Mouse (Mus musculus) layer of hippocampus, adult 11-12 months (tissue): ENCODE results near the gene 6820408C15Rik.

Source experiments
- DNase-seq: peaks from one replicate; pipeline ENCODE4 v3.0.0; 2022; ENCODE audit warnings: low spot score

The 6820408C15Rik gene

GRCm38 (mm10) chr2:152415287-152415686, at the start of gene 6820408C15Rik:
Gene 6820408C15Rik, plus strand, starts transcription at chr2:152415587.
- no peak for DNase-seq

- DNase-seq = no peak
Measured at GRCm38 (mm10) chr2:152367917-152368316, 47.5 kb upstream of the 6820408C15Rik start.

- DNase-seq = no peak
Measured at GRCm38 (mm10) chr2:152368532-152369140, 46.8 kb upstream of the 6820408C15Rik start.

GRCm38 (mm10) chr2:152372104-152372503, 43.3 kb upstream of the 6820408C15Rik start:
- no peak for DNase-seq

- no peak for DNase-seq
Measured at GRCm38 (mm10) chr2:152372661-152373060, 42.7 kb upstream of the 6820408C15Rik start.

- DNase-seq = no peak
Measured at GRCm38 (mm10) chr2:152373547-152373946, 41.8 kb upstream of the 6820408C15Rik start.

- peak; percentile 63 for DNase-seq
Measured at GRCm38 (mm10) chr2:152375652-152376344, 39.6 kb upstream of the 6820408C15Rik start.

- DNase-seq = no peak
Measured at GRCm38 (mm10) chr2:152376345-152376741, 39.0 kb upstream of the 6820408C15Rik start, which contains the start of gene Nrsn2. Gene Nrsn2, minus strand, starts transcription at chr2:152376638.

GRCm38 (mm10) chr2:152384191-152384590, 31.2 kb upstream of the 6820408C15Rik start:
- no peak for DNase-seq

- DNase-seq = peak; percentile 54
Measured at GRCm38 (mm10) chr2:152392786-152393185, 22.6 kb upstream of the 6820408C15Rik start.

GRCm38 (mm10) chr2:152393225-152394017, 22.0 kb upstream of the 6820408C15Rik start:
- no peak for DNase-seq

- DNase-seq = no peak
Measured at GRCm38 (mm10) chr2:152395271-152395920, 20.0 kb upstream of the 6820408C15Rik start.

GRCm38 (mm10) chr2:152396110-152397003, 19.0 kb upstream of the 6820408C15Rik start:
- peak; percentile 90 for DNase-seq

GRCm38 (mm10) chr2:152397004-152397589, 18.3 kb upstream of the 6820408C15Rik start:
- DNase-seq = peak; percentile 88

- DNase-seq = peak; percentile 97
Measured at GRCm38 (mm10) chr2:152397680-152398435, 17.5 kb upstream of the 6820408C15Rik start, which contains the start of gene Sox12. Gene Sox12, minus strand, starts transcription at chr2:152398063.

- DNase-seq = peak; percentile 92
Measured at GRCm38 (mm10) chr2:152398691-152399090, 16.7 kb upstream of the 6820408C15Rik start.

- DNase-seq = no peak
Measured at GRCm38 (mm10) chr2:152399122-152399542, 16.3 kb upstream of the 6820408C15Rik start.

- DNase-seq = peak; percentile 98
Measured at GRCm38 (mm10) chr2:152406126-152406525, 9.3 kb upstream of the 6820408C15Rik start.

- DNase-seq = no peak
Measured at GRCm38 (mm10) chr2:152409781-152410180, 5.6 kb upstream of the 6820408C15Rik start.

GRCm38 (mm10) chr2:152410971-152411371, 4.4 kb upstream of the 6820408C15Rik start:
- peak; percentile 72 for DNase-seq
